Mouse (Mus musculus) C2C12 (cell line): Measurements from ENCODE around the gene Plekhh2.

Source experiments
- CEBPB ChIP-seq: IDR thresholded peaks from one replicate; pipeline ENCODE4 v1.6.1; 2011; ENCODE audit warnings: low read depth, mild to moderate bottlenecking, control low read depth, moderate library complexity
- CTCF ChIP-seq: IDR thresholded peaks from one replicate; pipeline ENCODE4 v1.5.1; 2011; ENCODE audit not compliant: control insufficient read depth, insufficient read depth, insufficient read length
- MAX ChIP-seq: IDR thresholded peaks from one replicate; pipeline ENCODE4 v1.6.1; 2011; ENCODE audit warnings: mild to moderate bottlenecking, control low read depth
- MYOG ChIP-seq: IDR thresholded peaks from one replicate; pipeline ENCODE4 v1.6.1; 2011; ENCODE audit not compliant: control insufficient read depth, insufficient read length; ENCODE audit errors: extremely low read depth

DNA sequence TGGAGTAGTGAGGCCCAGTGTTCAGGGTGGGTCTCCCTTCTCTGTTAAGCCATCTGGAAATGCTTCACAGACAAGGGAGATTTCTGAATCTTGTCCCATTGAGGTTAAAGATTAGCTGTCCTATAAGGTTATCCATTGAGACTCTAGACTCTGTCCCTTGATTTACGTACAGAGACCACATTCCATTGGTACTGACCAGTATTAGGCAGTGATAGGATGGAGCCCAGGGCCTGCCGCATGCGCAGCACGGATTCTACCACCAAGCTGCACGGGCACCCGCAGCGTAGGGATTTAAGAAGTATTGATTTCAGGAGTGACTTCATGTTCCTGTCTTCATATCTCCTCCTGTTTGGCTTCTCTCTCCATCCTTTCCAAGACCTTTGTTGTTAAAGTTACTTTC lies 78.4 kb downstream of the Plekhh2 start:
- TF ChIP-seq CTCF (no peak), MYOG (no peak), CEBPB (no peak), MAX (no peak)
